Mouse (Mus musculus): ENCODE results near the gene Mapk1ip1.
A peak's percentile ranks its signal among the peaks of the same experiment; 100 is the strongest.

The Mapk1ip1 gene

DNA sequence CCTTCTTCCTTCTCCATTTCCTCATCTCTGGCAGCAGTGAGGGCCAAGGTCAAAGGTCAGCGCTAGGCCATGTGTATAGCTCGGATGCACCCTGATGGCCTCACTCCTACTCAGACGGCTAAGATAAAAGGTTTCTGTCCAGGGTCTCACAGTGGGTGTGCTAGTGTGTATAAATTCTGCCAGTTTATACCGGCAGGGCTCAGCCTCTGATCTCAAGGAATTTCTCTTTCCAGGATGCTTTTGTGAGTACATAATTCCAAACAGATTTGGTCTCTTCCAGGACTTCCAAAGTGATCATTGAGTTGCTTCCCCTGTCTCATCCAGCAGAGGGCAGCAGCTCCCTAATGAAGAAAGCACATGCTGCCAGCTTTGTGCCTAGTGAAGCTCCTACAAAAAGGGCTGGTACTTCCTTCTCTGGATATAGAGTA is 5.5 kb downstream of the Mapk1ip1 start:
- peak; percentile 68 to 83 for DNase-seq (ENCODE audit: low spot score in 2 of 2)

DNA sequence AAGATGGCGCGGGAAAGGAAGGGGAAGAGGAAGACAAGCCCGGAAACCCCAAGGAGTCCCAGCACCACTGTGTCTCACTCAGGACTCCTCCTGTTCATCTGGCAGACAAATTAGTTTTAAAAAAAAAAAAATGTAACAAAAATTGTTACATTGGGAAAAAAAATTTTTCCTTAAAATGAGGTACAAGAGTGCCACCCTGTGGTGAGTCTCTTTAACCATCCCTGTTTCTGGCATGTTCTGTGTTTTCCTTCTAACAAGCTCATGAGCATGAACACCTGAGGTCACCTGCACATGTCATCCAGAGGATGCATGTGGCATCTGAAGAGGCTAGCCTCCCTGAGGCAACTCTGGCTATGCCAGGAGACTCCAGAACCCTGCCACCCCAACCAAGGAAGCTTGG is 11.0 kb downstream of the Mapk1ip1 start:
- DNase-seq (ENCODE audit: low spot score in 2 of 2): no peak

DNA sequence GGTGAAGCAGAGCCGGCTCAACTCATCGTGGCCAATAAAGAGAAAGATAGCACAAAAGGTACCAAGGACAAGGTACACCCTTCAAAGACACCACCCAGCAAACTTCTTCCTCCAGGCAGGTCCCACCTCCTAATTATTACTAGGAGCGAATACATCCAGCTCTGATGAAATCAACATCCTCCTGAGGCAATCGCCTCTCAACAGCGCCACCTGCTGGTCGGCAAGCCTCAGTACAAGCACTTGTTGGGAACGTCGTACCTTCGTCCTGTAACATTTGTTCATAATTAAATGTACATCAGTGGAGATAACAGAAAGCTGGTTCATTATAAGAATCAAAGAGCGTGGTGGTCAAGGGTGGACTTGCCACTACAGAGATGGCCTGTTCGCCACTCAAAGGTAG is 18.3 kb downstream of the Mapk1ip1 start:
- peak; percentile 48 to 65 for DNase-seq (ENCODE audit: low spot score in 2 of 2)

DNA sequence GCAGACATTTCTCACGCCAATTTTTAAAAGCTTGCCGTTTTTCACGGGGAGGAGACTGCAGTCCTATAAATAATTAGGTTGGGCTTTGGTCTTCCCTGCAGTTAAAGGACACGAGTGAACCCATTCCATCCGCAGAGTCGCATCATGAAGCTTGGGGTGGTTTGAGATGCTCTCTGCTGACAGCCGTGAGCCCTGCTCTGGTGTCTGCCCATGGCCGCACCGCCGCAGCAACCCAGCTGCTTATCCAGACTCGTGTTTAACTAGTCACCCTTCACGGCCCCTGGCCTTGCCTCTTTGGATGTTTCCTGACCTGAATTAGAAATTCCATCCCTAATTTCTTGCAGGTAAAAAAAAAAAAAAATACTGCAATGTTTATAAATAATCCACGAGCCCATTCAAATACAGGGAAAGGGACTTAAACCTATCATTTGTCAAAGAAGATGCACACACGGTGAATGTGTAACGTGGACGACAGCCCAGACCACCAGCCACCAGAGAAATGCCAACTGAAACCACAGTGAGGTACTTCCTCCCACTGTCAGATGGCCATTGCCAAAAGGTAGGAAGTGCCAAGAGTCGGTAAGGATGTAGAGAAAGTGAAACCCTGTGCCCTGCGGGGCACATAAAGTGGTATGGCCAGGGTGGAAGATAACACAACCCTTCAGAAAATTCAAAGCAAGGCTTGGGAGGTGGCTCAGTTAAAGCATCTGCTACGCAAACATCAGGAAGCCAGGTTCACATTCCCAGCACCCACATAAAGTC is 20.9 kb downstream of the Mapk1ip1 start:
- DNase-seq (ENCODE audit: low spot score in 2 of 2): no peak

DNA sequence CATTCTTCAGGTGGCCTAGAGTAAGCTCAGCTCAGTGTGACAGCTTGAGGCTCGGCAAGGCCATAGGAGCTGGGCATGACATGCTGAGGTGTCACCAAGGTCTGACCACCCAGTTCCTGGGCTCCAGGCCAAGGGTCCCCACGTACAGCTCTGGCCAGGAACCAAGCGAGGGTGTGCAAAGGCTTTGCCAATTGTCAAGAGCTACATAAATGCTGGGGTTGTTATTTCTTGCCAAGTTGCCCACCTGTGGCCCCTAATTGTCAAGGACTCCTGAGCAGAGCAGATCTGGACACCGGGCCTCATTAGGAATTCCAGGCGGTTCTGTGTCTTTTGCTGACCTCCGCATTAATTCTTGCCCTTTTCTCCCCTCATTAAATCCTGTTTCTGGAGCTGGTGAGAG is 21.6 kb downstream of the Mapk1ip1 start:
- DNase-seq (ENCODE audit: low spot score in 2 of 2): no peak

DNA sequence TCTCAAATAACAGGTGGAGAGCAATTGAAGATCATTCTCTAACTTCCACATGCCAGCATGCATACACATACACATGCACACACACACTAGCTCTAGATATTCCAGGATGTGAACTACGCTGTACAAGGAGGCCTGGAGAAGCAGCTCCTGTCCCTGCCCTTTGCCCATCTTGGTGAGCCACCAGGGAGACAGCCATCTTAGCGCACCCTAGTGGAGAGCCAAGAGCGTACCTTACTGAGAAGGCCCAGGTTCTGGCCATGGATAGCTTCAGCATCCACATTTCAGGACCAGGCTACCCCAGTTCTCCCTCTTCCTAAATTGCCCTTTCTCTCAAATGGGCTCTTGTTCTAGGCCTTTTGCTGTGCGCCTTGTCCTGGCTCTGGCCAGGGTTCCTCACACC is 27.8 kb downstream of the Mapk1ip1 start:
- no peak for DNase-seq (ENCODE audit: low spot score in 2 of 2)

DNA sequence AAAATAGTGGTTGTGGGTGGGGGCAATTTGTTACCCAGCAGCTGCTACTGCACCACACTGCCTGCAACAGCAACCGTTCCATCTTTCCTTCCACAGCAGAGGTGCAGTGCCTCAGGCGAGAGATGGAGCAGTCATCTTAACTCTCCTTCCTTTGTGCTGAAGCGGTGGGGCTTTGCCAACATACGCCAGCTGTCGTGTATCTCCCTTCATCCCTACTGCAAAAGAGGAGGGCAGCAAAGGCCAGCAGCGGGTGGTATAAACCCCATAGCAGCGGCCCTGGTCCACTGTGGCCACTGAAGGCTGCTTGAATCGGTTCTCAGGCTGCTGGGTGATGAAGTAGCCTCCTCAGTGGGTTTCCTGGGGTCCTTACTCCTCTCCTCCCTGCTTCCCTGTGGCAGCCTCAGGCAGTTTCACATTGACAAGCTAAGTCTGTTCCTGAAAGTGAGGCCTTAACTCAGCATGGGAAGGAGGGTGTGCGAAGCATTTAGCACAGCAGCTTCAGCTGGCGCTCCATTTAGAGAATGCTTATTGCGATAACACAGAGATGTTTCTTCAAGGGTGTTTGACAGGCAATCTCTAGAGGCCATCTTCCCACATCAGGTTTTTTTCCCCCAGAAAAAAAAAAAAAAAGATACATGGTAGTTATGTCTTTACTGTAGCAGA is 32.7 kb downstream of the Mapk1ip1 start:
- no peak for DNase-seq (ENCODE audit: low spot score in 2 of 2)

DNA sequence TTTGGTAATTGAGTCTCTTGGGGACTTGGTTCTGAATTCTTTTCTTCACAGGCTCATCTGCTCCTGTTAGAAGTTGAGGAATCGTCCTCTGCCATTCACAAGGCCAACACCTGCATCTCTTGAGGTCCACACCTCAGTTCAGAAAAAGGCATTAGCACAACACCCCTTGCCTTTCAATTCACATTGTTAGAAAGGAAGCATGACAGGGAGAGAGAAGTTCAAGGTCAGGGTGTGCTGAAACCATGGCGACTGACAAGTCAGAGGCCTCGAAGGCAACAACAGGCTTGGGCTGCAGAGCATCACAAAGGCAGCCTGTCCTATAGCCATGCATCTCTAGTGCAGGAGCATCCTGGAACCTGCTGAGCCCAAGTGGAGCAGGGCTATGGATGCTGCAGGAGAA is 38.9 kb downstream of the Mapk1ip1 start:
- no peak for DNase-seq (ENCODE audit: low spot score in 2 of 2)

DNA sequence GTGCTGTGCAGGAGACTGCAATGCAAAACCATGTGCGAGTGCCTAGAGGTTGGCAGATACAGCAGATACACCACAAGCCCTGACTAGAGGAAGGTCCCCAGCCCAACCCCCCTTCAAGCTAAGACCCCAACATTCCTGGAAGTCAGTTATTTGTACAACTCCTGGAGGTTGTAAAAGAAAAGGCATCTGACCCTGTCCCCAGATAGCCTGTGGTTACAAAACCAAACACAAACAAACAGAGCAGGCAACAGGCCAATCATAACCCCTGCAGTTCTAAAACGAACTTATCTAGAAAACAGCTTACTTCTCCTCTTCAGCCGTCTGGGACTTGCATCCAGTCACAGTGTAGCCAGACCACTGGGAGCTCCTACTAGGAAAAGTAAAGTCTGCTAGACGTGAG is 42.7 kb downstream of the Mapk1ip1 start:
- DNase-seq (ENCODE audit: low spot score in 2 of 2): no peak

DNA sequence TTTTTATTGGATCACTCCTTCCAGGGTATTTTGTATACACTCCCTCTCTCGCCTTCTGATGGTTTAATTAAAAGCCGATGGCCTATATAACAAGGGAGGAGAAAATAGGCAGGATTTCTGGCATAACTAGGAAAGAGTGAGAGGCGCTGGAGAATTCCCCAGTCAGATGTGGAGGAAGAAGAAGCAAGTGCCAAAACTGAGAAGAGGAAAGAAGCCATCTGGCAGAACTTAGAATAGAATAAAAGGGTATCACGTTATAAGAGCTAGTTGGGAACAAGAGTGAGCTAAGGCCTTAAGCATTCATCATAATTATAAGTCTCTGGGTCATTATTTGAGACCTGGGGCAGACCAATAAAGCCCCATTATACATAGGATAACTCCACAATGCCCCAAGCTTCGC is 58.0 kb downstream of the Mapk1ip1 start:
- DNase-seq (ENCODE audit: low spot score in 2 of 2): no peak

All from frontal cortex, postnatal 14 days (tissue).